ENCODE assay signal across 12 mouse cellular contexts in the genomic region with DNA sequence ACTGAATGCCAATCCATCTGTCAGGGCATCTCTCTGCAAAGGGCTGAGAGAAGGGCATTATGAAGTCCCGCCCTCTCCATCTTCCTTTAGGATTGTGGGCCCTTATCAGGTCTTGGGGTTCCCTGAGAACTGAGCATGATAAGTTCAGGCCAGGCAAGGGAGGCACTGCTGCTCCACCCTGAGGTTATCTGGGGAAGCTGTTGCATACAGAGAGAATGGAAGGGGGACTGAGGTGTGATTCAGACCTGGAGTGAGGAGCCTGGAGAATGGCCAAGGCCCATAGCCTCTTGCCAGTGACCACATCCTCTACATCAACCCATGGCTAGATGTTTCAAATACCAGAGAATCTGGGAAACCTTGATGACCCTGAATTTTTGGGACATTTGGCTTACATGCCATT.
A peak's percentile ranks its signal among the peaks of the same experiment; 100 is the strongest.
DNase-seq lines count a peak whose midpoint lies in the region; ATAC-seq and TF ChIP-seq lines count a peak whose summit lies in the region.
"Had no signal": no experiment of that assay in that cellular context is flagged by ENCODE, and none has a peak within 500 bp of the region (broad histone marks: within the 10 kb centered on the region; RNA-seq: fewer than 3 reads in every experiment).

No protein-coding gene starts in this region.

- 0 out of 2 replicates have a peak, but pooled peaks have one; percentile 3 for TF ChIP-seq CTCF in heart, postnatal 0 days (IDR thresholded peaks at IDR 0.05; ENCODE audit: low read depth)

- whole genome bisulfite sequencing in heart, postnatal 0 days: 86% methylated on average over 1 of the region's 1 CpGs
- WGBS in liver, embryonic 15.5 days (ENCODE audit: insufficient replicate concordance): 26% methylated on average over 1 of the region's 1 CpGs

- no peak overlapping the region for H3K9ac ChIP-seq in heart, postnatal 0 days (replicated peaks; ENCODE audit: low read depth, low read length)
- no peak overlapping the region for H3K9ac ChIP-seq in liver, embryonic 15.5 days

- no peak overlapping the region for H3K27ac ChIP-seq in heart, postnatal 0 days (ENCODE audit: low read depth)
- H3K27ac ChIP-seq in brown adipose tissue, adult 24 weeks (replicated peaks; ENCODE audit: low read depth, low read length): peak overlapping the region; percentile 65
- H3K27ac ChIP-seq in liver, embryonic 15.5 days (replicated peaks): no peak overlapping the region; the same call in 1 of the 2 replicates
- H3K27ac ChIP-seq: macrophage had no signal

- DNase-seq in heart, postnatal 0 days (ENCODE audit: low spot score): no peak
- DNase-seq in heart, postnatal 36 days: no peak
- DNase-seq in 416B (ENCODE audit: low read depth): peak; percentile 53
- no peak for DNase-seq in thymus, postnatal 25 days
- DNase-seq in right cerebral cortex, postnatal 4 days: no peak
- DNase-seq: adrenal gland, adult 2 months; cerebellum, adult 9-10 months; kidney, adult 18-20 months had no signal

- H3K4me1 ChIP-seq in heart, postnatal 0 days (ENCODE audit: control insufficient read depth, insufficient read depth): peaks cover 11% of the 10 kb centered on the region; the same call in 1 of the 2 replicates
- H3K4me1 ChIP-seq in brown adipose tissue, adult 24 weeks (ENCODE audit: control insufficient read depth, insufficient read depth, insufficient read length, low read length): peaks cover 30% of the 10 kb centered on the region
- peaks cover 46% of the 10 kb centered on the region for H3K4me1 ChIP-seq in liver, embryonic 15.5 days (replicated peaks)

- H3K27me3 ChIP-seq in heart, postnatal 0 days (ENCODE audit: control insufficient read depth, insufficient read depth, low read length): no peaks in the 10 kb centered on the region
- no peaks in the 10 kb centered on the region for H3K27me3 ChIP-seq in liver, embryonic 15.5 days
- H3K27me3 ChIP-seq: CH12.LX had no signal

- TF ChIP-seq EP300 in heart, postnatal 0 days (IDR thresholded peaks at IDR 0.05; ENCODE audit: low read depth): no peak

- H3K36me3 ChIP-seq in heart, postnatal 0 days (replicated peaks; ENCODE audit: control insufficient read depth, insufficient read depth, low read length): peaks cover 6% of the 10 kb centered on the region
- H3K36me3 ChIP-seq in liver, embryonic 15.5 days (replicated peaks): peaks cover 24% of the 10 kb centered on the region; the same call in 1 of the 2 replicates

- ATAC-seq in heart, postnatal 0 days (ENCODE audit: insufficient read depth, low read depth): no peak
- ATAC-seq in liver, embryonic 15.5 days (ENCODE audit: insufficient read depth): peak; percentile 71

- no peak overlapping the region for H3K4me2 ChIP-seq in heart, postnatal 0 days (ENCODE audit: low read depth, low read length)
- 0 out of 2 replicates have a peak overlapping the region, but pooled peaks have one; percentile 0 for H3K4me2 ChIP-seq in liver, embryonic 15.5 days

- intact Hi-C loops in heart, postnatal 36 days (cut with DNase I): loop anchor here (2.0 kb wide), 1 partner anchor 157 kb away; no protein-coding TSS in a partner anchor

- no peaks in the 10 kb centered on the region for H3K9me3 ChIP-seq in heart, postnatal 0 days (replicated peaks; ENCODE audit: control insufficient read depth, low read length)
- H3K9me3 ChIP-seq in liver, embryonic 15.5 days (replicated peaks): no peaks in the 10 kb centered on the region

- no peak overlapping the region for H3K4me3 ChIP-seq in heart, postnatal 0 days (ENCODE audit: low read depth, low read length)
- no peak overlapping the region for H3K4me3 ChIP-seq in brown adipose tissue, adult 24 weeks (ENCODE audit: insufficient read depth, low read depth, low read length)
- H3K4me3 ChIP-seq in liver, embryonic 15.5 days (replicated peaks): no peak overlapping the region
